Mouse (Mus musculus): Measurements from ENCODE around the gene Nomo1. TPM values are rescaled to one million over a fixed set of nuclear protein-coding genes. Genes with fewer than 3 reads are reported as not detected.
A peak's percentile ranks its signal among the peaks of the same experiment; 100 is the strongest.

Gene Nomo1
- polyA plus RNA-seq, 1 experiment from 2014 or later = 20.2 TPM

DNA sequence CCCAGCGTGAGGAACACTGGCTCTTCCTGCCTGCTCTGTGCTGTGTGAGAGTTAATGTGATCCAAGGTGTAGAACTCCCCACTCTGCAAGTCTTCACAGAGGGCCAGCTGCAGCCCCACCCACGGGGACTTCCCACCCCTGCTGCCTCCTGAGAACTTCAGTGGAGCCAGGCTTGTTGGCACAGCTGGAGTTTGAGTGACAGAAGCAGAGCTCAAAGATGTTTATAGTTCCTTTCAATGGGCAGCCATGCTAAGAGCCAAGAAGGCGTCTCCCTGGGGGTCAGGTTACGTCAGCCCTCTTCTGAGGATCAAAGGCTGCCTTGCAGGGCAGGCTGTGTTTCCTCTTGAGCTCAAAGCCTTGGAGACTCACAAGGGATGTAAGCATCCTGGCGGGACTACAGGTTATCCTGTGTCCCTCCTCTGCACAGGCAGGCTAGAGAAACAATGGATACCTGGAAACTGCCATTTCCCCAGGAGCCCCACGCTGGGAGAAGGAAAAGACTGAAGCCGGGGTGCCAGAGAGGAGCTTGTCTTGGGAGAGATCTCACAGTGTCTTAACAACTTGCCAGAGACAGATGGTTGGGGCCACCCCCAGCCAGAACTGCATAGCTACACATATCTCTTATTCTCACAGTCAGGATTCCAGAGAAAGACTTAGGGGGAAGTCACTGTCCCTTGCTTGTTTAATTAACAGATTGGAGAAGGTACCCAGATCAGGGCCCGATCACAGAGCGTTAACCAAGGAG lies 20.1 kb upstream of the Nomo1 start:
- Histone ChIP-seq H3K27ac (ENCODE audit: low read depth, low read length) (peak overlapping the region; percentile 14; the same call in 1 of the 2 replicates), H3K9me3 (ENCODE audit: control insufficient read depth, low read length) (no peaks in the 10 kb centered on the region), H3K27me3 (ENCODE audit: control insufficient read depth, insufficient read depth, low read length) (no peaks in the 10 kb centered on the region), H3K4me3 (ENCODE audit: low read depth, low read length) (no peak overlapping the region), H3K4me1 (replicated peaks; ENCODE audit: control insufficient read depth, insufficient read depth, low read length) (no peaks in the 10 kb centered on the region; the same call in 1 of the 2 replicates), H3K4me2 (ENCODE audit: low read depth, low read length, severe bottlenecking) (0 out of 2 replicates have a peak overlapping the region, but pooled peaks have one; percentile 5), H3K36me3 (ENCODE audit: control insufficient read depth, insufficient read depth, low read length) (no peaks in the 10 kb centered on the region), H3K9ac (ENCODE audit: low read length) (no peak overlapping the region)
- WGBS = 15% methylated on average over 9 of the region's 9 CpGs
- DNase-seq (ENCODE audit: low spot score) = peak; percentile 65
- ATAC-seq (replicated peaks; ENCODE audit: low FRiP score) = peak; percentile 66; the same call in 1 of the 2 replicates

DNA sequence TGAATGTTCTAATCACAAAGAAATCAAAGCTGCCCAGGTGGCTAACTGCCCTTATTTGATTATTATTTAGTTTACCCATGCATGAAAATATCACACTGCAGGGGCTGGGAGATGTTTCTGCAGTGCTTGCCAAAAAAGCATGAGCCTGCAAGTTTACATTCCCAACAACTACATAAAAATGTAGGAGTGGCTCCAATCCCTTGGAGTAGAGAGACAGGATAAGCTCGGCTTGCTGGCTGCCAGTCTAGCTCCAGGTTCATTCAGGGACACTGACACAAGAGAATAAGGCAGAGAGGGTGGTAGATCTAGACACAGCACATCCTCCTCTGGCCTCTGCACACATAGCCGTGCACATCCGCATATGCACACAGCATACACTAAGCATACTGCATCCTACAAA lies 13.9 kb upstream of the Nomo1 start:
- no peaks in the 10 kb centered on the region for H3K9me3 ChIP-seq (ENCODE audit: control insufficient read depth, low read length)
- WGBS = 71% methylated on average over 3 of the region's 3 CpGs
- no peak for DNase-seq (ENCODE audit: low spot score)
- H3K4me2 ChIP-seq (ENCODE audit: low read depth, low read length, severe bottlenecking) = no peak overlapping the region
- H3K4me3 ChIP-seq (ENCODE audit: low read depth, low read length) = no peak overlapping the region
- H3K27me3 ChIP-seq (ENCODE audit: control insufficient read depth, insufficient read depth, low read length) = no peaks in the 10 kb centered on the region
- H3K9ac ChIP-seq (ENCODE audit: low read length) = no peak overlapping the region
- no peak for ATAC-seq (replicated peaks; ENCODE audit: low FRiP score)
- H3K36me3 ChIP-seq (ENCODE audit: control insufficient read depth, insufficient read depth, low read length) = no peaks in the 10 kb centered on the region
- no peaks in the 10 kb centered on the region for H3K4me1 ChIP-seq (replicated peaks; ENCODE audit: control insufficient read depth, insufficient read depth, low read length)
- H3K27ac ChIP-seq (ENCODE audit: low read depth, low read length) = no peak overlapping the region

DNA sequence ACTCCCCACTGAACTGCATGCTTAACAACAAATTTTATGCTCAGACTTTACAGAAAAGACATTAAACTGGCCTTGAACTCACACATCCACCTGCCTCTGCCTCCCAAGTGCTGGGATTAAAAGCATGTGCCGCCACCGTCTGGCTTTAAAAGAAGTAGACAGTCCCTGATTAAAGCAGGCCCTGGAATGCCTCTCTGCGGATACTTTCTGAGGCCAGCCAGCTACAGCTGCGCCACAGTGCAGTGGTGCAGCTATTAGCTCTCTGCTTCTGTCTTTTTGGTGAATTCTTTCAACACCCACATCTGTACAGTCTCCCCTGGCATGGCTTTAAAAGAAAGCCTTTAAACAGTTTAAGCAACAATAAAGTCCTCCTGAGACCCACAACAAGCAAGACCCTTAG lies 11.5 kb upstream of the Nomo1 start:
- no peaks in the 10 kb centered on the region for H3K36me3 ChIP-seq (ENCODE audit: control insufficient read depth, insufficient read depth, low read length)
- no peaks in the 10 kb centered on the region for H3K4me1 ChIP-seq (replicated peaks; ENCODE audit: control insufficient read depth, insufficient read depth, low read length)
- H3K27me3 ChIP-seq (ENCODE audit: control insufficient read depth, insufficient read depth, low read length) = no peaks in the 10 kb centered on the region
- no peak overlapping the region for H3K4me3 ChIP-seq (ENCODE audit: low read depth, low read length)
- WGBS = 42% methylated on average over 4 of the region's 4 CpGs
- no peak overlapping the region for H3K27ac ChIP-seq (ENCODE audit: low read depth, low read length)
- H3K9ac ChIP-seq (ENCODE audit: low read length) = no peak overlapping the region
- ATAC-seq (replicated peaks; ENCODE audit: low FRiP score) = no peak
- no peak overlapping the region for H3K4me2 ChIP-seq (ENCODE audit: low read depth, low read length, severe bottlenecking)
- no peak for DNase-seq (ENCODE audit: low spot score)
- no peaks in the 10 kb centered on the region for H3K9me3 ChIP-seq (ENCODE audit: control insufficient read depth, low read length)

DNA sequence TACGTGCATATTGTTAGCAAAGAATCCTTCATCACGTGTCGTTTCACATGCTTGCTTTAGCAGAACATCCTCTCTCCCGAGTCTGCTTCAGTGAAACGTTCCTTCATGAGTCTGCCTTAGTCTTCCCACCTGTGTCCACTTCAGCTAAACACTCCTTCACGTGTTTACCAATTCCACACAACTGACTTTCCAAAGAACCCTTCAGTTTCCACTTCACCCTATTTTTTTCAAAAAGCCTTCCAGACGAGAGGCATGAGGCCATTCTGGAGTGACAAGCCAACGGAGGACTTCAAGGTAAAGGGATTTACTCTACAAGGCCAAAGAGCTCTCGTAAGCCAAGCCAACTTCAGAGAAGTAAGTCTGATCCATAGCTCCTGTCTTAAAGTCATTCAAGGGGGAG lies 8.1 kb upstream of the Nomo1 start:
- Histone ChIP-seq H3K9ac (ENCODE audit: low read length) (no peak overlapping the region), H3K27ac (ENCODE audit: low read depth, low read length) (no peak overlapping the region), H3K4me1 (replicated peaks; ENCODE audit: control insufficient read depth, insufficient read depth, low read length) (no peaks in the 10 kb centered on the region), H3K9me3 (ENCODE audit: control insufficient read depth, low read length) (no peaks in the 10 kb centered on the region), H3K27me3 (ENCODE audit: control insufficient read depth, insufficient read depth, low read length) (no peaks in the 10 kb centered on the region), H3K36me3 (ENCODE audit: control insufficient read depth, insufficient read depth, low read length) (no peaks in the 10 kb centered on the region), H3K4me2 (ENCODE audit: low read depth, low read length, severe bottlenecking) (no peak overlapping the region), H3K4me3 (ENCODE audit: low read depth, low read length) (no peak overlapping the region)
- WGBS = 77% methylated on average over 9 of the region's 9 CpGs
- ATAC-seq (replicated peaks; ENCODE audit: low FRiP score) (no peak), DNase-seq (ENCODE audit: low spot score) (no peak)

DNA sequence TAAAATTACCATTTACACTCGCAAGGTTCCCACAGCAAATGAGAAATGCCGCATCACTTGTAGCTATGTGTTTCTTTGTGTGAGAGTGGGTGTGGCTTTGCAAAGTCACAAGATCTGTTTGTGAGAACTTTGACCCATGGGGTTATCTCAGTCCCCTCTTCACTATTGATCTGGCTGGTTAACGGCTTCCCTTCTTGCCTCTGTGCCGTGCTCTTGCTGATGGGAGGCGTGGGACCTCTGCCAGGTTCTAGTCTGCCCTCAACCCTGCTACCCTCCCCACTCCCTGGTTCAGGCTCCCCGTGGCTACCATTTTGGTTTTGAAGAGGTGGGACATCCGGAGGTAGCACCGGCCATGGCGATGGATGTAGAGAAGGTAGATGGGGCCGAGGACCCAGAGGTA lies 4.8 kb upstream of the Nomo1 start:
- Histone ChIP-seq H3K4me1 (replicated peaks; ENCODE audit: control insufficient read depth, insufficient read depth, low read length) (no peaks in the 10 kb centered on the region), H3K36me3 (ENCODE audit: control insufficient read depth, insufficient read depth, low read length) (no peaks in the 10 kb centered on the region), H3K9ac (ENCODE audit: low read length) (no peak overlapping the region), H3K4me3 (ENCODE audit: low read depth, low read length) (no peak overlapping the region), H3K27ac (ENCODE audit: low read depth, low read length) (no peak overlapping the region), H3K27me3 (ENCODE audit: control insufficient read depth, insufficient read depth, low read length) (no peaks in the 10 kb centered on the region), H3K4me2 (ENCODE audit: low read depth, low read length, severe bottlenecking) (no peak overlapping the region), H3K9me3 (ENCODE audit: control insufficient read depth, low read length) (no peaks in the 10 kb centered on the region)
- WGBS = 88% methylated on average over 10 of the region's 10 CpGs
- DNase-seq (ENCODE audit: low spot score) (no peak), ATAC-seq (replicated peaks; ENCODE audit: low FRiP score) (no peak)

DNA sequence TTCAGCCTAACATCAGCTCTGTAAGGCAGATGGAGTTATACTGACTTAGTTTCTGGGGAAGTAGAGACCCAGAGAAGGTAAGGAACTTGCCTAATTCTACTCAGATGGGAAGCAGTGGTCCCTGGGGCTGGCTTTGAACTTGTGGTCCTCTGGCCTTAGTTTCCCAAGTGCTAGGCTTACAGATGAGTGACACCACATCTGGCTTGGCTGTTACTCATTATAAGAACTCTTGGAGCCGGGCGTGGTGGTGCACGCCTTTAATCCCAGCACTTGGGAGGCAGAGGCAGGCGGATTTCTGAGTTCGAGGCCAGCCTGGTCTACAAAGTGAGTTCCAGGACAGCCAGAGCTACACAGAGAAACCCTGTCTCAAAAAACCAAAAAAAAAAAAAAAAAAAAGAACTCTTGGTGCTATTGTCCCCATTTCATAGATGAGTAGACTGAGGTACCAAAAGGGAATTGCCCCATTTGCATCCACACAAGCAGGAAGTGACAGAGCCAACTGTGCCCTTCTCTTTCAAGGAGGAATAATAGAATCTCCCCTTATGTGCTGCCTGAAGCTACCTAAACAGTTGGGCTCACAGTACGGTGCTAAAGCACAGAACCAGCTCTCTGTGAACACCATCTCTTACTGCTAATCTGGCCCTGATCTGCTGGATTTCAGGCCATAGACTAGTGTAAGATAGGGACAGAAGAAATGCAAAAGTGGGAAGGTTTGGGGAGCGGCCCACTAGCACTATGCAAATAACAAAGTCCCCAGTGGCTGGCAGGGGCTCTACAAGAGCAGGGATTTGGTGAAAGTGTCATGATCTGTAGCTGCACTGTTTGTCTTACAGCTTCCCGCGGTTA lies 4.0 kb upstream of the Nomo1 start:
- H3K9ac ChIP-seq (ENCODE audit: low read length) = no peak overlapping the region
- no peak for DNase-seq (ENCODE audit: low spot score)
- no peaks in the 10 kb centered on the region for H3K27me3 ChIP-seq (ENCODE audit: control insufficient read depth, insufficient read depth, low read length)
- H3K9me3 ChIP-seq (ENCODE audit: control insufficient read depth, low read length) = no peaks in the 10 kb centered on the region
- no peak overlapping the region for H3K27ac ChIP-seq (ENCODE audit: low read depth, low read length)
- no peak for ATAC-seq (replicated peaks; ENCODE audit: low FRiP score)
- WGBS = 69% methylated on average over 9 of the region's 9 CpGs
- H3K4me2 ChIP-seq (ENCODE audit: low read depth, low read length, severe bottlenecking) = no peak overlapping the region; the same call in 1 of the 2 replicates
- peaks cover 6% of the 10 kb centered on the region for H3K4me1 ChIP-seq (replicated peaks; ENCODE audit: control insufficient read depth, insufficient read depth, low read length)
- no peaks in the 10 kb centered on the region for H3K36me3 ChIP-seq (ENCODE audit: control insufficient read depth, insufficient read depth, low read length)
- no peak overlapping the region for H3K4me3 ChIP-seq (ENCODE audit: low read depth, low read length)

DNA sequence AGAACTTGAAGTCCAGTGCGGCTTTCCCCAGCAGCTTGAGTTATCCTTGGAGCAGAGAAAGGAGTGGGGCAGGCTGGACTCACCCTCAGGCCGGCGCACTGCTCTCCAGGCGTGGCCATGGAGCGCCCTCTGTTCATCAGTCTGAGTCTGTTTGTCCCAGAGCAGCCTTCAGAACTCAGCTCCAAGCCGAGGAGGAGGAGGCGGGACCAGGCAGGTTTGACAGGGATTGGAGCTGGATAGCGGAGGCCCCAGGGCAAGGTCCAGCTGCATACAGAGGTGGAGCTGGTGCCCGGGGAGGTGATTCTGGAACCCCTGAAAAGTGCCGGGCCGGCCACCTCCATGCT lies 3.4 kb upstream of the Nomo1 start, which contains the start of gene Abcc6:
Gene Abcc6, minus strand, starts transcription at position 158 of the 344 bp plus-strand sequence.
- DNase-seq (ENCODE audit: low spot score) (peak; percentile 55), ATAC-seq (replicated peaks; ENCODE audit: low FRiP score) (no peak)
- no peaks in the 10 kb centered on the region for H3K27me3 ChIP-seq (ENCODE audit: control insufficient read depth, insufficient read depth, low read length)
- H3K4me3 ChIP-seq (ENCODE audit: low read depth, low read length) = no peak within 1 kb of the TSS
- peaks cover 8% of the 10 kb centered on the region for H3K4me1 ChIP-seq (replicated peaks; ENCODE audit: control insufficient read depth, insufficient read depth, low read length)
- 13% methylated on average over 11 of the region's 11 CpGs for WGBS
- no peaks in the 10 kb centered on the region for H3K36me3 ChIP-seq (ENCODE audit: control insufficient read depth, insufficient read depth, low read length)
- H3K4me2 ChIP-seq (ENCODE audit: low read depth, low read length, severe bottlenecking) = peak within 1 kb of the TSS; percentile 9; the same call in 1 of the 2 replicates
- H3K9ac ChIP-seq (ENCODE audit: low read length) = no peak within 1 kb of the TSS
- no peak within 1 kb of the TSS for H3K27ac ChIP-seq (ENCODE audit: low read depth, low read length)
- no peaks in the 10 kb centered on the region for H3K9me3 ChIP-seq (ENCODE audit: control insufficient read depth, low read length)

DNA sequence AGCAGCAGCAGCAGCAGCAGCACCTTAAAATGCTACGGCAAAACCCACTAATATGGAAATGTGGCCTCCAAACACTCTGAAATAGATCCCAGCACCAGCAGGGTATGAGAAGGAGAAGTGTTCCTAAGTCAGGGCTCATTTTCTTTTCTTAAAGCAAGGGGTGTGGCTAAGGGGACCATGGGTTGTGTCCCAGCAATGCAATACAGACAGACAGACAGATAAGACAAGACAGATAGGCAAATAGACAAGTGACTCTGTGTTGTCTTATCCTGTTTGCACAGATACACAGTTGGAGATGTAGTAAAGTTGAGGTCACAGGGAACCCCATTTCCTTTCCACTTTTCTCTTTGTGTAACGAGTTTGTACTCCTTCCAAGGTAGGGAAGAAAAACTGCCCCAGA lies 2.4 kb upstream of the Nomo1 start:
- 73% methylated on average over 2 of the region's 2 CpGs for WGBS
- Histone ChIP-seq H3K4me2 (ENCODE audit: low read depth, low read length, severe bottlenecking) (no peak overlapping the region), H3K27ac (ENCODE audit: low read depth, low read length) (no peak overlapping the region), H3K4me3 (ENCODE audit: low read depth, low read length) (no peak overlapping the region), H3K9me3 (ENCODE audit: control insufficient read depth, low read length) (no peaks in the 10 kb centered on the region), H3K27me3 (ENCODE audit: control insufficient read depth, insufficient read depth, low read length) (no peaks in the 10 kb centered on the region), H3K4me1 (replicated peaks; ENCODE audit: control insufficient read depth, insufficient read depth, low read length) (peaks cover 8% of the 10 kb centered on the region), H3K36me3 (ENCODE audit: control insufficient read depth, insufficient read depth, low read length) (no peaks in the 10 kb centered on the region), H3K9ac (ENCODE audit: low read length) (no peak overlapping the region)
- ATAC-seq (replicated peaks; ENCODE audit: low FRiP score) (no peak), DNase-seq (ENCODE audit: low spot score) (no peak)

Data from forebrain, embryonic 11.5 days (tissue).